Mouse (Mus musculus): ENCODE measurements around the gene Frs2.

GRCm38 (mm10) chr10:117130037-117130436 lies 18.3 kb downstream of the Frs2 start:
- TF ChIP-seq EP300 (IDR thresholded peaks at IDR 0.05; ENCODE audit: low read depth) = no peak
- no peak for TF ChIP-seq CTCF (IDR thresholded peaks at IDR 0.05; ENCODE audit: low read depth)

Data from liver, postnatal 0 days (tissue).